Mouse (Mus musculus): ENCODE data around the gene Etv6.

Etv6 gene

GRCm38 (mm10) chr6:134208180-134208952, 172.9 kb downstream of the Etv6 start:
- no peak for DNase-seq (ENCODE audit: extremely low spot score)

GRCm38 (mm10) chr6:134210675-134211457, 175.4 kb downstream of the Etv6 start:
- DNase-seq (ENCODE audit: extremely low spot score) = no peak

DNA sequence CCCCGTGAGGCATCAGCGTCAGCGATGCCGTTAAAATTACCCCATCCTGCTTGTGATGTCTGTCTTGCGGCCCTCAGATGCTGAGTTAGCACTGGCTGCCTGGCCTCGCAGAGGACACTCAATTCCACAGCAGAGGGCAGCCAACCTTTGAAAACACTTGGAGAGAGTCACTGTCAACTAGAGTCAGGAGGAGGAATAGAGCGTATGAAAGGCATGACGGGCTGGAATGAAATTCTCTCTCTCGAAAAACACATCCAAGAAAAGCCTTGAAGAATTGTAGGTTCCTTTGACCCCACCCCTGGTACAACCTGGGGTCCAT, 175.9 kb downstream of the Etv6 start:
- DNase-seq (ENCODE audit: extremely low spot score) = no peak

DNA sequence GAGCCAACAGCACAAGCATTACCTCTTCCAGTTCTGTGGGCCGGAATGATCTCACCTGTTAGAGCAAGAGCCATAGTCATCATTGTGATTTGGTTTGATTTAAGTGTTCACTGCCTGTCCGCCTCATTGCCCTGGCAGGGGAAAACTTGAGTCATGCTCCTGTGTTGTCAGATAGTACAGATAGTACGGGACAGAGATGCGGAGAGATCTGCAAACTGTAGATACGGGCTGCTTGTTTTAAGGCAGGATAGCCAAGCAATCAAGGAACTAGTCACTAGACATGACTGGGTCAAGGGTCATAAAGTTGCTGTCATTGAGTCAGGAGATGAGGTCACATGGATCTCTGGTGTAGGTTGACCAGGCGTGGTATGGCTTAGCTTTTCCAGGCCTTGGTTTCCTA, 182.2 kb downstream of the Etv6 start:
- DNase-seq (ENCODE audit: extremely low spot score) = no peak

DNA sequence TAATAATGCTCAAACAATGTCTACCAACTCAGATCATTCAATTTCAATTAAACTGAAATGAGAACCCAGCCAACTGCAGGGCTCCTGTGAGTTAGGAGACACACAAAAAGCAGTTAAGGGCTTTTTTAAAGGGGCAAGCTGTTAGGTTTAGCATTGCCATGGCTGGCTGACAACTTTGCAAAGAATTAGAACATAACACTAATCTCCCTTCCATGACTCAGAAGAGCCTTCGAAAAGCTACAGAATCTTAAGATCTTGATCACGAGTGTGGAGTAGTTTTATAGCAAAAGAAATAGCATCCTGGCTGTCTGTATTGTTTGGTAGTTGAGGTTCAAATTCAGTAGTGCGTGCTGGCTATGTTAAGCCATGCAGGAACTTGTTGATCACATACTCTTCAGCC, 182.9 kb downstream of the Etv6 start:
- no peak for DNase-seq (ENCODE audit: extremely low spot score)

- DNase-seq (ENCODE audit: extremely low spot score) = no peak
Measured at GRCm38 (mm10) chr6:134219358-134219757, 183.9 kb downstream of the Etv6 start.

- DNase-seq (ENCODE audit: extremely low spot score) = no peak
Measured at GRCm38 (mm10) chr6:134220209-134220777, 184.8 kb downstream of the Etv6 start.

DNA sequence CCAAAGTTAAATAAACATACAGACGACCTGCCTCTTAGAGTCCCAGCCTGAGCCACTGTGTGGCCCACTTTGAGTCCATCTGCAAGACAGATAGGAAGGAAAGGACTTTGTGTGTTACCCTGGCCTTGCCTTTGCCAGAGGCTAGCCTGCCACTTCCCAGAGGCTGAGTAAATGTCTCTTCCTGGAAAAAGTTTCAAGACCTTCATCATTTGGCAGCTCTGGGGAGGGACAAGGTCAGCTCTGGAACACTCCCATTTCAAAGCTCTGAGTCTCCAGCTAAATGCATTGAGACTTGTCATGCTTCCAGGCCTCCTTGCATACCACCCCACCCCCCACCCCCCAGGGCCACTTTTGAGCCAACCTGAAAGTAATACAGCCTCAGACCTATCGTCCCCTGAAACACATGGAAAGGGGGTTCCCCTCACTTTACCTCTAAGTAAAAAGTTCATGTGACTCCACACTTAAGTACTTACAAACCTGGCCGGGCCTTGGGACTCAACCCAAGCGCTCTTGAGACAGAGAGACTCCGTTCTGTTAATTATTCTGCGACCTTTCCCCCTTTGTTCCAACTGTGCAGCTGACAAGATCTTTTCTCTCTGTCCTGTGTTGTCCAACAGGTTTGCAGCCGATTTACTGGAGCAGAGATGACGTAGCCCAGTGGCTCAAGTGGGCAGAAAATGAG, 186.9 kb downstream of the Etv6 start:
- DNase-seq (ENCODE audit: extremely low spot score) = no peak

GRCm38 (mm10) chr6:134225564-134225963, 190.1 kb downstream of the Etv6 start:
- no peak for DNase-seq (ENCODE audit: extremely low spot score)

GRCm38 (mm10) chr6:134226349-134227169, 191.1 kb downstream of the Etv6 start:
- DNase-seq (ENCODE audit: extremely low spot score) = no peak

DNA sequence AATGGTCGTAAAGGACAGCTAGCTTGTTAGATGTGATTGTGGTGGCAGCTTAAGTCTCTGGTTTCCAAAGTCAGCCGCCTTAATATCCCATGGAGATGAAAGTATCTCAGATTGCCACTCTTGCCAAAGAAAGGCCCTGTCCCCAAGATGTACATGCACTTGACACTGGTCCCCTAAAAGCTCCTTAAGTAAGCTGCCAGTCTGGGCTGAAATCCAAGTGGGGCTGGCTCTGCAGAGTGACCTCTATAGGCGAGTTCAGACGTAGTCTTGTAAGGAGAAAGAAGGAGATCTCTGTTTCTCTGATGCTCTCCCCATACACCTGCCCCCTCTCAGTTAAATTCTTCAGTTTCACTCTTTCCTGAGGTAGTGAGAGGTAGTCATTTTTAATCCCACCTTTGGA, 200.8 kb downstream of the Etv6 start:
- no peak for DNase-seq (ENCODE audit: extremely low spot score)

- DNase-seq (ENCODE audit: extremely low spot score) = no peak
Measured at GRCm38 (mm10) chr6:134238455-134238854, 203.0 kb downstream of the Etv6 start.

- no peak for DNase-seq (ENCODE audit: extremely low spot score)
Measured at GRCm38 (mm10) chr6:134240988-134241387, 205.5 kb downstream of the Etv6 start.

- no peak for DNase-seq (ENCODE audit: extremely low spot score)
Measured at GRCm38 (mm10) chr6:134243119-134243518, 207.6 kb downstream of the Etv6 start.

DNA sequence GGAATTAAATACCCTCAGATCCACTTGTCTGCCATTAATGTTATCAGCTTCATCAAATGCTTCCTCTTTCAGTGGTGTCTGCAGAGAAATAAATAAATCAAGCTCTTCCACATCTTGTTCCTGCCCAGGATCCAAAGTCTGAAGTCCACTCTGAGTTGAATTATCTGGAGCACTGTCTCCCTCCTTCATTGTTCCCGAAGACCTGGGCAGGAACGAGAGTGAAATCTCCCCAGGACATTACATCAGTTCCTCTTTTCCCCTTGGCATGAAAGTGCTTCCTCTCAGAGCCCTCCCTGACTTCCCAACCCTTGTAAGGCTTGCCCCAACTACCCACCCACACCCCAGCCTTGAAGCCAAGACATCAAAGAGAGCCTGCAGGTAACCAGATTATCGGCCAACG, 208.0 kb downstream of the Etv6 start:
- DNase-seq (ENCODE audit: extremely low spot score) = no peak

- no peak for DNase-seq (ENCODE audit: extremely low spot score)
Measured at GRCm38 (mm10) chr6:134244071-134244470, 208.6 kb downstream of the Etv6 start.

DNA sequence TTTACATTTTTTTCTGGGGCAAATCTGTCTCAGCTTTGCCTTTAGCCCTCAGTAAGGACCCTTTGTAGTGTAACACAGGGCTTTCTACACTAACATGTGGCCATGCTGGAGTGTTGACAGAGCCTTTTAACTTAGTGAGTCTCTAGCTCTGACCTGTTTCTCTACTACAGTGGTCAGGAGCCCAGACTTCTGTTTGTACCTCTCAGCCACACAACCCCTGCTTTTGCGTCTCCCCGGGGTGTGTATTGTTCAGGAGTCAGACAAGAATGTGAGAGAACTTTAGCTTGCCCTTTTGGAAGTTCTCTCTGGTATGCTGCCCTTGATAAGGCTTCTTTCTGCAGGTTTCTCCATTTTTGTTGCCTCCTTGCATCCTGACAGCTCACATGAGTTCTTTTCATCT, 210.6 kb downstream of the Etv6 start:
- DNase-seq (ENCODE audit: extremely low spot score) = no peak

DNA sequence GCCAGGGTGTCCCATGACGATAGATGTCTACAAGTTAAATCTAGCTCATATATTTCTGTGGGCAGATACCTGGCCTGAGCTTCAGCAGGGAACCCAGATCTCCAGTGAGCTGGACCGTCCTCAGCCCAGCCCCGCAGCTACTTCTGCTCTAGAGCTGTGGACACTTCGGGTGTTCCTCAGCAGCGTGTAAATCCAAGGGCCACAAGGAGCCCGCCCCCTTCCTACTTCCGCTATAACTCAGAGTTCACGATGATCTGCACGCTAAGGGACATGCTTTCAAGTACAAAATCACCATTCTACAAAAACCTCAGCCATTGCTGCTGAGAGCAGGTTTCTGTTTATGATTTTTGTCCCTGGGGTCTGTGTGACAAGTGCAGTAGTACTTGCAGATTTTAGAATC, 211.8 kb downstream of the Etv6 start:
- no peak for DNase-seq (ENCODE audit: extremely low spot score)

DNA sequence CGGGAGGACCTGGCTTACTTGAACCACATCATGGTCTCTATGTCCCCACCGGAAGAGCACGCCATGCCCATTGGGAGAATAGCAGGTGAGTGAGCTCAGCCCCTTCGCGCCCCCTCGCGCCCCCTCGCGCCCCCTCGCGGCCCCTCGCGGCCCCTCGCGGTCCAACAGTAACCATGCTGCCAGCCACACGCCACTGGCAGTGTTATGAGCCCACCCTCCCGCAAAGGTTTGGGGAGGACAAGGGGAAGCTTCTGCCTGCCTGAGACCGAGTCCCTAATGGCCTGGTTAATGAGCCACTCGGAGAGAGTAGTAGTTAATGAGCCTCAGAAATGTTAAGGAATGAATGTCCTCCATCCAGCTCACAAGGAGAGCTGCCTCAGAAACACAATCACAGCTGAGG, 213.2 kb downstream of the Etv6 start:
- no peak for DNase-seq (ENCODE audit: extremely low spot score)

- no peak for DNase-seq (ENCODE audit: extremely low spot score)
Measured at GRCm38 (mm10) chr6:134250764-134251163, 215.3 kb downstream of the Etv6 start.

- no peak for DNase-seq (ENCODE audit: extremely low spot score)
Measured at GRCm38 (mm10) chr6:134251364-134251763, 215.9 kb downstream of the Etv6 start.

Measured in embryo, embryonic 9.5 days (tissue).